Mouse (Mus musculus) A20 (cell line): Measurements from ENCODE around the gene P2ry12.

ENCODE experiments used
- DNase-seq: peaks from one replicate; pipeline ENCODE4 v3.0.0-alpha.2; 2011; ENCODE audit warnings: low read depth, low spot score

Gene P2ry12

GRCm38 (mm10) chr3:59185662-59186061 is 77.0 kb downstream of the P2ry12 start:
- DNase-seq, result no peak

- DNase-seq, result no peak
These were observed 80.5 kb downstream of the P2ry12 start for GRCm38 (mm10) chr3:59182129-59182528.

GRCm38 (mm10) chr3:59181134-59181533 is 81.5 kb downstream of the P2ry12 start:
- no peak for DNase-seq

GRCm38 (mm10) chr3:59176871-59177270 is 85.8 kb downstream of the P2ry12 start:
- DNase-seq, result no peak

- peak; percentile 72 for DNase-seq
These were observed 87.4 kb downstream of the P2ry12 start for GRCm38 (mm10) chr3:59175234-59175633.

GRCm38 (mm10) chr3:59174426-59175154 is 88.1 kb downstream of the P2ry12 start:
- peak; percentile 56 for DNase-seq

- no peak for DNase-seq
These were observed 92.6 kb downstream of the P2ry12 start for GRCm38 (mm10) chr3:59169921-59170627.

GRCm38 (mm10) chr3:59169215-59169614 is 93.5 kb downstream of the P2ry12 start:
- DNase-seq, result no peak

GRCm38 (mm10) chr3:59168476-59168875 is 94.2 kb downstream of the P2ry12 start:
- peak; percentile 6 for DNase-seq

GRCm38 (mm10) chr3:59167417-59168054 is 95.1 kb downstream of the P2ry12 start:
- no peak for DNase-seq
